Mouse (Mus musculus) brain, adult 2 months (tissue): ENCODE measurements around the gene Cyp2d22.

Experiments used
- DNase-seq: peaks from one replicate; pipeline ENCODE4 v3.0.0; 2011; ENCODE audit warnings: low read depth, low spot score

Gene Cyp2d22

GRCm38 (mm10) chr15:82347303-82347676 lies 32.8 kb downstream of the Cyp2d22 start:
- DNase-seq, result no peak

GRCm38 (mm10) chr15:82346580-82347302 lies 33.3 kb downstream of the Cyp2d22 start:
- DNase-seq, result no peak

- peak; percentile 100 for DNase-seq
Measured at GRCm38 (mm10) chr15:82345820-82346470, 34.1 kb downstream of the Cyp2d22 start.

DNA sequence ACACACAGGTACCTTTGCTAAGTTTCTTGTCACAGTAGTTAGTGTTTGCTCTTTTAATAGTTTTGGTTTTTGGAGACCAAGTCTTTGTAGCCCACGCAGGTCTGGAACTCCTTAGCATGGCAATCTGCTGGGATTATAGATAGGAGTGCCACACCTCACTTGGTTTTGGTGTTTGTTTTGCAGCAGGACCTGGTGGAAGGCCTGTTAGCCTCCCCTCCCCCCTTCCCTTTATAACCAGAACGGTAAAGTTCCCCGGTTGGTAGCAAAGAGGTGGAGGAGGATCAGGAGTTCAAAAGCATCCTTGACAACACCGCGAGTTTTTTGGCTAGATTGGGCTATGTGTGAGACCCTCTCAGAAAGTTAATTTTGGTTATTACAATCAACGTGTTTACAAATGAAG lies 35.1 kb downstream of the Cyp2d22 start:
- no peak for DNase-seq

DNA sequence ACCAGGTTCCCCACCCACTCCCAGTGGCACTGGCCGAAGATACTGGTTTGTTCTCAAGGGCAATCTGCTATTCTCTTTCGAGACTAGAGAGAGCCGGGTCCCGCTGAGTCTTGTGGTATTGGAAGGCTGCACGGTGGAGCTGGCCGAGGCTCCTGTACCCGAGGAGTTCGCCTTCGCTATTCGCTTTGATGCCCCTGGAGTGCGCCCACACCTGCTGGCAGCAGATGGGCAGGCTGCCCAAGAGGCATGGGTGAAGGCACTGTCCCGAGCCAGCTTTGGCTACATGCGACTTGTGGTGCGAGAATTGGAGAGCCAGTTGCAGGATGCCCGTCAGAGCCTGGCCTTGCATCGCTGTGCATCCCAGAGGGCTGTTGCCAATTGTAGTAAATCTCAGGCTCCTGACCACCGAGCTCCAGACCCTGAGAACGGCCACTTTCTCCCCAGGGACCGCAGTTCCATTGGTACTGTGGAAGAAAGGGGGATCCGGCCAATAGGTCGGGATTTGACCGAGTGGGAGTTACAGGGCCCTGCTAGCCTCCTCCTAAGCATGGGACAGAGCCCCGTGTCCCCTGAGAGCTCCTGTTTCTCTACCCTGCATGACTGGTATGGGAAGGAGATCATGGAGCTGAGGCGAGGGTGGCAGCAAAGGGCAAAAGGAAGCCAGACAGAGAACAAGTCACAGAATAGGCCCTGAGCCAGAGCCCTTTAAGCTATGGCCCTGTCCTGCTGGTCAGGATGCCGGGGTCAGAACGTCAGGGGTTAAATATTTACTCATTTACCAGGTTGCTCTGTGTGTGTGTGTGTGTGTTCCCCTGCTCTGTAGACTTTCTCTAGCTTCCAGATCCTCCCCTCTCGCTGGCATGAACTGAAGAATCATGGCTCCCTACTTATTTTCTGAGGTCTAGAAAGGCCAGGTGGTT lies 36.4 kb downstream of the Cyp2d22 start:
- no peak for DNase-seq

DNA sequence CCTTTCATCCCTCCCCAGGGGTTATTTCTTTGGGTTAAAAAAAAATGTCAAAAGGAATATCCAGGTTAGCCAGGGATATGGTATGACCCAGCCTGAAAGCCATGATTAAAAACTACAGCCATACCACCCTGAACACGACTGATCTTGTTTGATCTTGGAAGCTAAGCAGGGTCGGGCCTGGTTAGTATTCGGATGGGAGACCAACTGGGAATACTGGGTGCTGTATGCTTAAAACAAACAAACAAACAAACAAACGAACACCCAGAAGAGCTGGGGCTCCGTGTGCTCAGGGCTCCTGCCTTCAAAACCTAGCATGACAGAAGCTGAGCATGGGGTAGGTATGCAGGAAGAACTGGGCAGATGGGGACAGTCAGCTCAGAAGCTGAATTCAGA lies 37.5 kb downstream of the Cyp2d22 start:
- no peak for DNase-seq

DNA sequence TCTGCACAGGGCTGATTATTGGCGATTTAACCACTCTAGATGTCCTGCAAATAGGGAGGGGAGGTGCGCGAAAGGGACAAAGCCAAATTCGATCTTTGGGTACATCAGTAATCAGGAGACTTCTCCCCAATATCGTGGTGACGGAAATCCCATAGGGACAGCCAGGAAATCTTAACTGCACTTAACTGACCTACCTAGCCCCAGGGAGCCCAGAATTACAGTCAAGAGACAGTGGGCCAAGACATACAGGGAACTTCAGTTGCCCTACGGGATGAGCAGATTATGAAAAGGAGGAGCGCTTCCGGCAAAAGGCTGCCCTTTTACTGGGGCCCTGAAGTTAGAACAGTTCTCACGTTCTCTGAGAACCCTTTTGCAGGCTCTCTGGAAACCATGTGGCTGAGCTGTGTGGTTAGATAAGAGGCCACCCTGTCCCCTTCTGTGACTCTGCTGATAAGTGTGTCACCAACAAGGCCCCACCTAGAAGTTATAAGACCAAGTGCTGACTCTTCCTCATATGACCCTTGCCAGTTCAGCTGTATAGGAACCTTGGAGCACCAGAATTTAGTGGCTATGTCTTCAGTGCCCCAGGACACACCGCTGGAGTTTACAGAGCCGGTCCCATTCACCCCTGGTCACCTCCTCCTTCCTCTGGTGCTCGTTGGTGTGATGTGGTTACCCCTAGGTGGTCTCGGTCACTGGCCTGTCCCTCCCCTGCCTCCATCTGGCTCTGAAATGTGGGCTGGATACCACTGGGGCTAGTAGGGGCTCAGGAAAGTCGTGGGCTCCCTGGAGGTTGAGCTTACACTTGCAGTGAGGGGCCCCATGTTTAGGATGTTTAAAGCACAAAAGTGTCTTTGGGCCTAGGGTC lies 38.2 kb downstream of the Cyp2d22 start:
- DNase-seq, result no peak

DNA sequence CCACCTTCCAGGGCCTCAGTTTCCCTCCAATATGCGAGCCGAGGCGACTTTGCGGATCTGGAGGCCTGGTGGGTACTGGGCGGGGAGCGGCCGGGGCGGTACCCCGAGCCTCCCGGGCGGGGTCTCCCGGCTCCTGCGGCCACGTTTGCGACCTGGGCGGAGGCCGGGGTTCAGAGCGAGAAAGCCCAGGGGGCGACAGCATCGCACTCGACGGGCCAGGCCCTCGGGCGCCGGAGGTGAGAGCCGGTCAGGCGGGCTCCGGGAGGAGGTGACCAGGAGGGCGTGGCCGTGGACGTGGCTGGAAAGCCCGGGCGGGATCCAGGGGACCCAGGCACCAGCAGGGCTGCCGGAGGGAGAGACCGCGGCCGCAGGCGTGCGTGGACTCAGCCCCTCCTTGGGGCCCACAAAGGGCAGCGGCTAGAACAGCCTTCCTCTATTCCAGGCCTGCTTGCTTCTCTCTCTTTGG lies 39.0 kb downstream of the Cyp2d22 start:
- no peak for DNase-seq

DNA sequence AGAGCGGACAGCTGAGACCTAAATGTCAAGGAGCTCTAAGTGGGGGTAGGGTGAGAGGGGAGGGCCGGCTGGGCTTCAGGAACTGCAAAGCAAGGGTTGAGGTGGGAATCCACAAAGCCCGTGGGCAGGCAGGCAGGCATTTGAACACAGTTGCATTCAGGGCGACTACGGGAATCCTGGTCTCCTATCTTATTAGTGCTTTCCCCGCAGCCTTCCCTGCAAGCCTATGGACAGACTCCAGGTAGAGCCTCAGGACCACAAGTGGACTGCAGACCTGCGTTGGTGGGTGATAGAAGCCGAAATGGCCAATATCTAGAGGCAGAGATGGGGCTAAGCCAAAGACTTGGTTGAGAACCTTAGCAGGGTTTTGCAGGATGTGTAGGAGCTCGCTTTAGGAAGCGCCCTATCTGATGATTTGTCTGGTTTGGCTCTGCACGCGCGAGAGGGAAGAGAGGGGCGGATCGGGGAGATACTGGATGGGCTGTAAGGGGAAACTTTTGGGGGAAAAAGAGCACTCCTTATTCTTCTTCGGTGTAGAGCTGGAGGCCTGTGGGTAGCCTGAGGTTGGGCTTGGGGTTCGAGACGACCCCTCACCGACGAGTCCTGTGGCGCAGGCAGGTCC lies 39.5 kb downstream of the Cyp2d22 start:
- DNase-seq, result no peak

GRCm38 (mm10) chr15:82339634-82340254 lies 40.3 kb downstream of the Cyp2d22 start:
- no peak for DNase-seq

GRCm38 (mm10) chr15:82339150-82339549 lies 40.9 kb downstream of the Cyp2d22 start:
- no peak for DNase-seq

DNA sequence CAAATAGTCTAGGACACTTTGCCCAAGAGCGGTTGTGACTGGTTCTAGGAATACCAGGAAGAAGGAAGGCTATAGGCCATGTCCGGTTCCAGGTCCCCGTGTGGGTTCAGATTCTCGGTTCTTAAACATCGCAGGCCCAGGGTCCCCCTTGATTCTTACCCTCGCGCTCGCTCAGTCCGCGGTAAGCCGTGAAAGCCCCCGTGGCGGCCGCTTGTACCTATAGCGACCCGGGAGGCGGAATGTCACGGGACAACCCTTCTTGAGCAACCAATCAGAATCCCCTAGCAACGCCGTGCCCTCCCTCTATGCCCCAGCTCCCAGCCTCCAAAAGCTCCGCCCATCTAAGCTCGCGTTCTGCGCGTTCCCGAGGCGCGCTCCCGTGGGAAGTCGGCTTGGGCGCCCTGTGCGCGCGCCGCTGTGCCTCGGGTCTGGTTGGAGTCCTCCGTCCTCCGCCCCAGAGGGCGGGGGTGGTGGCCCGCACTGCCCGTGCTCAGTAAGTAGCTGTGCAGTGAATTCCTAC lies 41.4 kb downstream of the Cyp2d22 start, which contains the start of the genes Naga, Pheta2 and Smdt1:
Gene Naga (minus strand): TSS at position 333 of the 520 bp plus-strand sequence.
Gene Pheta2 (plus strand): TSS at position 350 of the 520 bp plus-strand sequence.
Gene Smdt1 (plus strand): TSS at position 367 of the 520 bp plus-strand sequence.
- DNase-seq, result peak; percentile 99

GRCm38 (mm10) chr15:82337875-82338274 lies 42.2 kb downstream of the Cyp2d22 start:
- no peak for DNase-seq

DNA sequence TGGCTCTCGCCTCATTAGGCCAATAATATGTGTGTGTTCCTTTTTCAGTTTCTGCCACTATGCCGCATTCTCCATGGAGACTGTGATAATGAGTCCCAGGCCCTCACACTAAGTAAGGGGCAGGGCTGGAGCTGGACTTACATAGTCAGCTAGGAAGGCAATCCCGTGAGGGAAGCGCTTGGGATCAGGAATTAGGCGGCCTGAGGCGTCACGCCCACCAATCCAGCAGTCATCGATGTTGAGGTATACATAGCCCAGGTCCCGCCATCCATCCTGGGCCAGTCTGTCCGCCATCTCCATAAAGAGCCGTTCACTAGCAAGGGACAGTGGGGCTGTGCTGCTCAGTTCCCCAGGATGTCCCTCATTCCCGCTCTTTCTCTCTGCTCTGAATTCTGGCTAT lies 43.4 kb downstream of the Cyp2d22 start:
- DNase-seq, result no peak

DNA sequence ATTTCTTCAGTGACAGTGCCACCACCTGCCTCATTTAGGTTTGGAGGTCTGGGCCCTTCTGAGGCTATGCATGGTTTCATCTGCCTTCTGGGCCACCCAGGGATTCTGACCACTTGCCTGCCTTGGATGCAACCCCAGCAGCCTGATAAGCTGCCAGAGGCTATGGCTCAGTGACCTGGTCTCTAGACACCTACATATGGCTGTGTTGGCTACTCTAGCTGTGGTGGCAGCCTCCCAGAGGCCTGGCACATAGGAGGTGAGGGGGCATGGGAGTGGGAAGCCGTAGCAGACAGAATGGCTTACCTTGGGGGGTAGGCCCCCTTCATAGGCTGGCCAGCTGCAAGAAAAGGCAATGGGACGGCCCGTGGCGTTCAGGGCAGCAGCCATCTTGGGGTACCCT lies 44.9 kb downstream of the Cyp2d22 start:
- DNase-seq, result no peak

- DNase-seq, result no peak
Measured at GRCm38 (mm10) chr15:82325382-82325781, 54.7 kb downstream of the Cyp2d22 start.

DNA sequence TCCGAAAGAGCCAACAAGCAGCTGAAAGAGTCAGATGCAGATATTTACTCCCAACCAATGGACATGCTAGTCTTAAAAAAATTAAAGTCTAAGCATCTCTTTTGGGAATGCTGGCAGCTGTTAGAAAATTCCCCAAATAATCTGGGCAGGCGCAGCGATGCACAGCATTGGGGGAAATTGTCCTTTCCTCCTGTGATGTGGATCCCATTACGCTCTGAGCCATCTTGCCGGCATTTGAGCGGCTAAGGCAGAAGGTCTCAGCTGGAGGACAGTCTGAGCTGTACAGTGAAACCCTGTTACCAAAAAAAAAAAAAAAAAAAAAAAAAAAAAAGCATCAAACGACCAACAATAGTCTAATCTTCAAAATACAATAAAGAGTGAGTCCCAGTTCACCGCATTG lies 57.9 kb downstream of the Cyp2d22 start:
- no peak for DNase-seq
